Mouse (Mus musculus): ENCODE data around the gene Hykk.
A peak's percentile ranks its signal among the peaks of the same experiment; 100 is the strongest.

Hykk gene

GRCm38 (mm10) chr9:54917010-54917677 lies at the start of gene Hykk:
Hykk (plus strand) TSS chr9:54917283.
- peak; percentile 75 to 82 for DNase-seq

- DNase-seq, result no peak
Measured at GRCm38 (mm10) chr9:54878759-54879158, 38.3 kb upstream of the Hykk start.

- no peak for DNase-seq
Measured at GRCm38 (mm10) chr9:54892111-54892510, 25.0 kb upstream of the Hykk start.

DNA sequence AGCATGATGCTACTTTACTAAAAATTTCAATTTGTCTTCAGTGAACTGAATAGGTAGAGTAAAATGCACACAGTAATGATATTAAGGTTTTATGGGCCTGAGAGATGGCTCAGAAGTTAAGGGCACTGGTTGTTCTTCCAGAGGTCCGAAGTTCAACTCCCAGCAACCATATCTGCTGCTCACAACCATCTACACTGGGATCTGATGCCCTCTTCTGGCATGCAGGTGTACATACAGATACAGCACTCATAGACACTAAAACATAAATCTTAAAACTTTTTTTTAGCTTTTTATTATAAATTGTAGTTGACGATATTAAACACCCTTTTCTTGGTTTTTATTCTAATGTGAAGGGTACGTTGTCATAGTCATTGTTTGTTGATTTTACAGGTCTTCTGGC lies 20.0 kb upstream of the Hykk start:
- no peak for DNase-seq

GRCm38 (mm10) chr9:54909446-54909845 lies 7.6 kb upstream of the Hykk start:
- no peak for DNase-seq

GRCm38 (mm10) chr9:54915576-54915975 lies 1.5 kb upstream of the Hykk start:
- DNase-seq, result no peak

- no peak for DNase-seq
Measured at GRCm38 (mm10) chr9:54916401-54916800, 682 bp upstream of the Hykk start.

DNA sequence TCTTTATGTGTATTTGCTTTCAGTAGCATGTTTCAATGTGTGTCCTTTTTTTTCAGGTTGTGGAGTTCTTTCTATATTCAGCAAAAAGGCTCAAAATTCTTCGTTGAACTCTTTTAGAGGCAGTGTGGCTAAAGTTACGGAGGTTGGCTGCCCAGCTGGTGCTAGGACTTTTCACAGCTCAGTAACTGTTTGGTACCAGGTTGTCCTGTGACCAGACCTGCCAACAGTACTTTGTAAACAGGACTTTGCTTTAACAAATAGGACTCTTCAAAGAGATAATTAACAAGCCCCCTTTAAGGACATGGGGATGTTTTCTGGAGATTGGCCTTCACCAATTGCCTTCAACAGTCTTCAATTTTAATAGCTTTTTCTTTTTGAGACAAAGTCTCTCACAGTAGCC lies 1.1 kb downstream of the Hykk start:
- DNase-seq, result no peak

DNA sequence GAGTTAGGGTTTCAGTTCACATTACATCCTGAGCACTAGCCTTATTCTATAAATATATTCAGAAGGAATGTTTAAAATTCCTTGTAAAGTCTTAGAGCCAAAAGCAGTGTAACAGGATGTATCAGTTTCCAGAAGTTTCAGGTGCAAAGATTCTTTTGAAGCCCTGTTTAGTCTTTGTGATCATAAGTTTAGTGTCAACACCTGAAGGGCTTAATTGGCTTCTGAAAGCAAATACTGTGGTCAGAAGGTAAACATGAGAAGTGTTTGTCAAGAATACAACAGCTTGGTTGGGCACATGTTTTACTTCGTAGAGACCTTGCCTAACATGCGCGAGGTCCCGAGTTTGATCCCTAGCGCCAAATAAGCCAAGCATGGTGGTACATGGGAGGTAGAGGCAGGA lies 1.7 kb downstream of the Hykk start:
- no peak for DNase-seq

DNA sequence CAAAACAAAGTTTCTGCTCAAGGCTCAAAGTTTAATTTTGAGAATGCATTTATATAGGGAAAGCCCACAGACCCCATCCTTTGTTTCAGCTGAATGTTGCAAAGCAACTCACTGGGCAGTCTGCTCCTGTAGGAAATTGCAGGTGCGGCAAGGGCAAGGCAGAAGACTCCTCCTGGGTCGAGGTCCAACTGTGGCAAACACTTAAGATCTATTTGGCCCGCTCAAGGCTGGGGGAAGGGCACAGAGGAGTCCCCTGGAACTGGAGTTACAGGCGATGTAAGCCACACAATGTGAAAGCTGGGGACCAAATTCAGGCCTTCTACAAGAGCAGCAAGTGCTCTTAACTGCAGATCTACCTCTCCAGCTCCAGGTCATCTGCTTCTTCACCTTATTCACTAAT lies 2.9 kb downstream of the Hykk start:
- DNase-seq, result no peak

GRCm38 (mm10) chr9:54930741-54931140 lies 13.7 kb downstream of the Hykk start:
- no peak for DNase-seq

GRCm38 (mm10) chr9:54931765-54932164 lies 14.7 kb downstream of the Hykk start:
- peak in 1 of 2 experiments; percentile 4 for DNase-seq

DNA sequence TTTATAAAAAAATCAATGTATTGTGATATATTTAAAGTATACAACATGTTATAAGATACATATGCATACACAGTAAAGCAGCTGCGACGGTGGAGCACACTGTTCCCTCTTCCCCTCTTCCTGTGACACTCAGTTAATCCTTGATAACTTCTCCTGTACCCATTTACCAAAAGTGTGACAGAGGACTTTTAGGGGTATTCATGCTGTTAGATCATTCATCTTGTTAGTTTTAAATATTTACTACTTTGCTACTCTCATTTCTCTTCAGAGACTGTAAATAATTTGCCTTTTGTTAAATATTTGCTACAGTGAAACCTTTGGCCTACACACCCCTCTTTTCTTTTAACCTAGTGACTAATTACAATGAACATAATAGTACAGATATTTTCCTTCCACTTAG lies 15.3 kb downstream of the Hykk start:
- DNase-seq, result no peak

DNA sequence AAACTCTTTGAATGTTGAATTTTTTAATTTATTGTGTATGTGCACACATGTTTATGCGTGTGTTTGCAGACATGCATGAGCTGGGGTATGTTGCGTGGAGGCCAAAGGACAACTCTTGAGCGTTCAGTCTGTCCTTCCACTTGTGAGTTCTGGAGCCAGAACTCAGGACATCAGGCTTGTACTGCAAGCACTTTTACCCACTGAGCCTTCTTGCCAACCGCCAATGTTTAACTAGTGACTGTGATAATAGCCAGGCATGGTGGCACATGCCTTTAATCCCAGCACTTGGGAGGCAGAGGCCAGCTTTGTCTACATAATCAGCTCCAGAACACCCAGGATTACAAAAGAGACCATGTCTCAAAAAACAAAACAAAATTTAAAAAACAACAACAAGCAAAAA lies 25.0 kb downstream of the Hykk start:
- no peak for DNase-seq

GRCm38 (mm10) chr9:54944467-54944866 lies 27.4 kb downstream of the Hykk start:
- no peak for DNase-seq

DNA sequence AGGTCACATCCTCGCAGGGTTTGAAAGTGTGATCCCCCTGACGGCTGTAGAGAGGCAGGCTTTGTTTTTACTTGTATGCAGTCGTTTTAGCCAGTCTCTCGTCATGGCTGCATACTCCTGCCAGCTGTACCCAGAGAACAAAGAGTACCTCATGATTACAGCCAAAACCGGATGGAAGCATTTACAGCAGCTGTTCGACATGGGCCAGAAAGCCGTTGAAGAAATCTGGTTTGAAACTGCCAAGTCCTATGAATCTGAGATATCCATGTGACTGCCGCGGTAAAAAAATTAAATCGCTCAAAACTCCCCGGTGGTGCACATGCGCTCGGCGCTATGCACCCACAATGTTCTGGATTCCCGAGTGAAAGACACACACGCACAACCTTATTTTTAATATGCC lies 29.2 kb downstream of the Hykk start:
- no peak for DNase-seq

- no peak for DNase-seq
Measured at GRCm38 (mm10) chr9:54949465-54949864, 32.4 kb downstream of the Hykk start.

DNA sequence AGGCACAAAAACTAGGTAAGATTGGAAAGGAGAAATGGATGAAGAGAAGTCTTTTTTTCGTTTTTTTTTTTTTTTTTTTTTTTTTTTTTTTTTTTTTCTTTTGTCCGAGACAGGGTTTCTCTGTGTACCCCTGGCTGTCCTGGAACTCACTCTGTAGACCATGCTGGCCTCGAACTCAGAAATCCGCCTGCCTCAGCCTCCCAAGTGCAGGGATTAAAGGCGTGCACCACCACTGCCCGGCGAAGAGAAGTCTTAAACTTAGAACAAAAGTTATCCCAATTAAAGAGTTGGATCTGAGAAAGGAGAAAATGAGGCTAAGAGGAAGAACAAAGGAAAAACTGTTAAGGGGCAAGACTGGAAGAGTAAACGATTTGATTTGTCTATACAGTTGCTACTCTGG lies 33.1 kb downstream of the Hykk start:
- DNase-seq, result peak in 1 of 2 experiments; percentile 1

GRCm38 (mm10) chr9:54950575-54951321 lies 33.7 kb downstream of the Hykk start, which contains the start of the genes Psma4 and AY074887:
Psma4 (plus strand) TSS chr9:54950790.
AY074887 (minus strand) TSS chr9:54950998.
- peak; percentile 89 to 90 for DNase-seq

- no peak for DNase-seq
Measured at GRCm38 (mm10) chr9:54961059-54961458, 44.0 kb downstream of the Hykk start.

DNA sequence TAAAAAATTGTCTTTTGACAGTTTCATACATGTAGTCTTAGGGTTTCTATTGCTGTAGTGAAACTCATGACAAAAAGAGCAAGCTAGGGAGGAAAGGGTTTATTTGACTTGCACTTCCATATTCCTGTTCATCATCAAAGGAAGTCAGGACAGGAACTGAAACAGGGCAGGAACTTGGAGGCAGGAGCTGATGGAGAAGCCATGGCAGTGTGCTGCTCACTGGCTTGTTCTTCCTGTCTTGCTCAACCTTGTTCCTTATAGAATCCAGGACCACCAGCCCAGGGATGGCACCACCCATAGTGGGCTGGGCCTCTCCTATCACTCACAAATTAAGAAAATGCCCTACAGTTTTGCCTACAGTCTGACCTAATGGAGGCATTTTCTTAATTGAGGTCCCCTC lies 46.6 kb downstream of the Hykk start:
- no peak for DNase-seq

GRCm38 (mm10) chr9:54969972-54970637 lies 53.0 kb downstream of the Hykk start:
- DNase-seq, result no peak

GRCm38 (mm10) chr9:54980674-54981073 lies 63.6 kb downstream of the Hykk start, which contains the start of gene Chrna5:
Chrna5 (plus strand) TSS chr9:54980880.
- no peak for DNase-seq
